ENCODE assay signal across 16 mouse cellular contexts in genomic region chr10:17797681-17798080, GRCm38 (mm10). TPM values are rescaled to one million over a fixed set of nuclear protein-coding genes. Genes with fewer than 3 reads are reported as not detected.
DNase-seq lines count a peak whose midpoint lies in the region; ATAC-seq and TF ChIP-seq lines count a peak whose summit lies in the region.
"Had no signal": no experiment of that assay in that cellular context is flagged by ENCODE, and none has a peak within 500 bp of the region (broad histone marks: within the 10 kb centered on the region; RNA-seq: fewer than 3 reads in every experiment).

No protein-coding gene starts in this region.

- H3K4me2 ChIP-seq in heart, embryonic 15.5 days: peak overlapping the region; percentile 61
- peak overlapping the region; percentile 52; the same call in 1 of the 2 replicates for H3K4me2 ChIP-seq in midbrain, embryonic 12.5 days (replicated peaks)
- H3K4me2 ChIP-seq in midbrain, embryonic 13.5 days (replicated peaks): no peak overlapping the region
- H3K4me2 ChIP-seq in myocyte (ENCODE audit: low read depth): peak overlapping the region; percentile 67

- H3K4me3 ChIP-seq in heart, embryonic 15.5 days: peak overlapping the region; percentile 38
- H3K4me3 ChIP-seq in midbrain, embryonic 12.5 days: no peak overlapping the region
- H3K4me3 ChIP-seq in midbrain, embryonic 13.5 days (replicated peaks): no peak overlapping the region
- no peak overlapping the region for H3K4me3 ChIP-seq in myocyte
- H3K4me3 ChIP-seq: limb, embryonic 15.5 days had no signal

- no peaks in the 10 kb centered on the region for H3K9me3 ChIP-seq in heart, embryonic 15.5 days (replicated peaks)
- no peaks in the 10 kb centered on the region for H3K9me3 ChIP-seq in midbrain, embryonic 12.5 days
- no peaks in the 10 kb centered on the region for H3K9me3 ChIP-seq in midbrain, embryonic 13.5 days
- H3K9me3 ChIP-seq: limb, embryonic 15.5 days had no signal

- H3ac ChIP-seq in myocyte (ENCODE audit: control insufficient read depth, insufficient read length): no peak overlapping the region

- peak overlapping the region; percentile 98 for H3K27ac ChIP-seq in heart, embryonic 15.5 days
- no peak overlapping the region for H3K27ac ChIP-seq in midbrain, embryonic 12.5 days (replicated peaks)
- no peak overlapping the region for H3K27ac ChIP-seq in midbrain, embryonic 13.5 days
- H3K27ac ChIP-seq: limb, embryonic 15.5 days had no signal

- DNase-seq in gastrocnemius, adult 18-20 months (ENCODE audit: low spot score): peak; percentile 21
- DNase-seq in gastrocnemius, adult 8-10 months (ENCODE audit: low spot score in 2 of 2): no peak
- no peak for DNase-seq in heart, adult 8-10 months (ENCODE audit: low spot score)
- DNase-seq in retina, embryonic 14.5 days (ENCODE audit: low spot score): no peak
- DNase-seq: cerebellum, adult 9-10 months; kidney, adult 8-10 months; lung, postnatal 10 days; right cerebral cortex, adult 18-20 months; spleen, adult 18-20 months; thymus, adult 18-20 months had no signal

- no peak for TF ChIP-seq POLR2A in myocyte (IDR thresholded peaks at IDR 0.05; ENCODE audit: insufficient read length, low read depth)

- ATAC-seq in heart, embryonic 15.5 days (replicated peaks; ENCODE audit: insufficient number of reproducible peaks, insufficient read depth, low FRiP score, low read depth): no peak; the same call in 1 of the 2 replicates
- ATAC-seq in midbrain, embryonic 12.5 days (ENCODE audit: low FRiP score, low read depth): no peak
- ATAC-seq in midbrain, embryonic 13.5 days: no peak
- ATAC-seq: Patski had no signal

- 52% methylated on average over 3 of the region's 3 CpGs for WGBS in heart, embryonic 15.5 days
- 78% methylated on average over 3 of the region's 3 CpGs for WGBS in midbrain, embryonic 12.5 days
- 75% methylated on average over 3 of the region's 3 CpGs for WGBS in midbrain, embryonic 13.5 days

- H3K27me3 ChIP-seq in heart, embryonic 15.5 days: no peaks in the 10 kb centered on the region
- no peaks in the 10 kb centered on the region for H3K27me3 ChIP-seq in midbrain, embryonic 12.5 days
- no peaks in the 10 kb centered on the region for H3K27me3 ChIP-seq in midbrain, embryonic 13.5 days
- H3K27me3 ChIP-seq in myocyte (ENCODE audit: control insufficient read depth, insufficient read depth, insufficient read length): no peaks in the 10 kb centered on the region
- H3K27me3 ChIP-seq: limb, embryonic 15.5 days; Patski had no signal

- H3K9ac ChIP-seq in heart, embryonic 15.5 days: no peak overlapping the region
- no peak overlapping the region for H3K9ac ChIP-seq in midbrain, embryonic 12.5 days (replicated peaks)
- no peak overlapping the region for H3K9ac ChIP-seq in midbrain, embryonic 13.5 days (replicated peaks)
- H3K9ac ChIP-seq: limb, embryonic 15.5 days had no signal

- no peaks in the 10 kb centered on the region for H3K79me2 ChIP-seq in myocyte (ENCODE audit: control insufficient read depth, insufficient read depth)

- peaks cover 37% of the 10 kb centered on the region for H3K4me1 ChIP-seq in heart, embryonic 15.5 days (replicated peaks)
- H3K4me1 ChIP-seq in midbrain, embryonic 12.5 days: peaks cover 21% of the 10 kb centered on the region; the same call in 1 of the 2 replicates
- peaks cover 28% of the 10 kb centered on the region for H3K4me1 ChIP-seq in midbrain, embryonic 13.5 days (replicated peaks)

- H3K36me3 ChIP-seq in heart, embryonic 15.5 days: 0 out of 2 replicates have a peak, but pooled peaks cover 2% of the 10 kb centered on the region
- H3K36me3 ChIP-seq in midbrain, embryonic 12.5 days: no peaks in the 10 kb centered on the region
- no peaks in the 10 kb centered on the region for H3K36me3 ChIP-seq in midbrain, embryonic 13.5 days
- H3K36me3 ChIP-seq in myocyte (ENCODE audit: control insufficient read depth, insufficient read depth): no peaks in the 10 kb centered on the region
- H3K36me3 ChIP-seq: limb, embryonic 15.5 days had no signal

TF ChIP-seq in myocyte, 11 proteins besides CTCF, POLR2A, EP300 and RAD21:
- TF ChIP-seq SRF (IDR thresholded peaks at IDR 0.05; ENCODE audit: control insufficient read depth, insufficient read length, low read depth) (no peak), E2F4 (IDR thresholded peaks at IDR 0.05; ENCODE audit: insufficient read depth) (no peak), USF1 (IDR thresholded peaks at IDR 0.05; ENCODE audit: low read depth) (no peak), TCF12 (IDR thresholded peaks at IDR 0.05; ENCODE audit: insufficient read depth, poor library complexity, severe bottlenecking) (no peak), MYOD1 (IDR thresholded peaks at IDR 0.05; ENCODE audit: control insufficient read depth in 1 of 3, insufficient read length in 2 of 3, low read depth in 2 of 3) (no peak), POLR2AphosphoS2 (IDR thresholded peaks at IDR 0.05; ENCODE audit: insufficient read length, low read depth) (no peak), TCF3 (IDR thresholded peaks at IDR 0.05; ENCODE audit: insufficient read length, low read depth) (no peak), MAX (IDR thresholded peaks at IDR 0.05; ENCODE audit: low read depth) (no peak), MYOG (IDR thresholded peaks at IDR 0.05; ENCODE audit: control insufficient read depth in 1 of 3, insufficient read depth in 1 of 3, insufficient read length in 2 of 3, low read depth in 2 of 3) (no peak), REST (IDR thresholded peaks at IDR 0.05; ENCODE audit: insufficient read depth, insufficient read length) (no peak), CEBPB (IDR thresholded peaks at IDR 0.05; ENCODE audit: insufficient read depth, poor library complexity, severe bottlenecking) (no peak)
TF ChIP-seq in myocyte: peak in this region for 0.

RNA-seq across cellular contexts. Expression of gene Txlnb, which starts 1.7 kb away (rescaled TPM):
- total RNA-seq in gastrocnemius, adult 18-20 months (2021): 100 to 1,000 TPM; 386 to 405 TPM
- 100 to 1,000 TPM; 374 to 407 (median 392) TPM for total RNA-seq in gastrocnemius, adult 8-10 months (2022)
- 32.2 and 36.6 TPM in 2 replicates for polyA plus RNA-seq in heart, embryonic 15.5 days (2015; fragmentation: Nextera tagmentation; extraction: Ambion mirVana)
- total RNA-seq in heart, adult 8-10 months (2022): 100 to 1,000 TPM; 388 to 469 (median 414) TPM
- 6.5 and 6.8 TPM in 2 replicates for polyA plus RNA-seq in midbrain, embryonic 12.5 days (2016; fragmentation: Nextera tagmentation; extraction: Ambion mirVana)
- 3.3 and 3.4 TPM in 2 replicates for polyA plus RNA-seq in midbrain, embryonic 13.5 days (2015; fragmentation: Nextera tagmentation; extraction: Ambion mirVana)
- 7.0 TPM for polyA plus RNA-seq in myocyte (2012; fragmentation: generic; extraction: Trizol)
